Mouse (Mus musculus) neural tube, embryonic 14.5 days (tissue): ENCODE measurements around the gene Ffar4. TPM values are rescaled to one million over a fixed set of nuclear protein-coding genes. Genes with fewer than 3 reads are reported as not detected.

Experiments
- ATAC-seq: fragments of 200-750 bp; cut with Nextera tagmentation; 2 replicates; pipeline ENCODE4 v1.8.0; 2017; ENCODE audit warnings: low read depth, mild to moderate bottlenecking, moderate TSS enrichment, moderate library complexity
- H3K27ac ChIP-seq: fragments of 300-500 bp; sonication (generic); 2 replicates; pipeline ENCODE4 v1.5.1; 2014; ENCODE audit warnings: low read depth, mild to moderate bottlenecking, control low read depth, low read length, moderate library complexity, mixed read lengths
- H3K27me3 ChIP-seq: fragments of 300-500 bp; sonication (generic); 2 replicates; pipeline ENCODE4 v1.6.1; 2014; ENCODE audit warnings: low read length; ENCODE audit not compliant: control insufficient read depth, insufficient read depth
- H3K36me3 ChIP-seq: fragments of 300-500 bp; sonication (generic); 2 replicates; pipeline ENCODE4 v1.6.1; 2014; ENCODE audit warnings: low read length, mixed read lengths; ENCODE audit not compliant: control insufficient read depth, insufficient read depth
- H3K4me1 ChIP-seq: fragments of 300-500 bp; sonication (generic); 2 replicates; pipeline ENCODE4 v1.6.1; 2014; ENCODE audit warnings: low read length; ENCODE audit not compliant: control insufficient read depth, insufficient read depth
- H3K4me2 ChIP-seq: fragments of 300-500 bp; sonication (generic); 2 replicates; pipeline ENCODE4 v1.6.1; 2014; ENCODE audit warnings: mild to moderate bottlenecking, low read depth, low read length, control low read depth
- H3K4me3 ChIP-seq: fragments of 300-500 bp; sonication (generic); 2 replicates; pipeline ENCODE4 v1.5.1; 2014; ENCODE audit warnings: low read depth, low read length, control low read depth, mixed read lengths
- H3K9ac ChIP-seq: fragments of 300-500 bp; sonication (generic); replicated peaks from 2 replicates; pipeline ENCODE4 v1.6.1; 2014; ENCODE audit warnings: low read depth, mild to moderate bottlenecking, control low read depth, low read length, mixed read lengths
- H3K9me3 ChIP-seq: fragments of 300-500 bp; sonication (generic); 2 replicates; pipeline ENCODE4 v1.6.1; 2016; ENCODE audit warnings: low read length; ENCODE audit not compliant: control insufficient read depth
- WGBS: fragments of 180-500 bp; shearing (Covaris S2); extraction: QIAGEN DNeasy Blood & Tissue Kit; methylation state at CpG from one replicate; pipeline ENCODE4 v1.1.7; 2014; 5-methylcytosine and 5-hydroxymethylcytosine counted together
- polyA plus RNA-seq: library from polyadenylated mRNA; unstranded; fragments of >200 nt; fragmentation: Nextera tagmentation; extraction: Ambion mirVana; gene quantifications from 2 replicates; pipeline ENCODE4 v1.2.1, GENCODE M21; 2014

Gene Ffar4
- 0.43 TPM in 1 of 2 replicates, not detected in the other for polyA plus RNA-seq

GRCm38 (mm10) chr19:38096858-38097758 is at the start of gene Ffar4:
Gene Ffar4 (plus strand): TSS chr19:38097071.
- H3K36me3 ChIP-seq = no peaks in the 10 kb centered on the region
- no peak within 1 kb of the TSS for H3K27ac ChIP-seq
- H3K27me3 ChIP-seq = peaks cover 20% of the 10 kb centered on the region
- ATAC-seq = peak; percentile 49; the same call in 1 of the 2 replicates
- no peaks in the 10 kb centered on the region for H3K9me3 ChIP-seq
- no peak within 1 kb of the TSS for H3K9ac ChIP-seq
- peak within 1 kb of the TSS; percentile 55 for H3K4me2 ChIP-seq
- WGBS = under 1% methylated on average over 77 of the region's 77 CpGs
- H3K4me1 ChIP-seq = no peaks in the 10 kb centered on the region
- peak within 1 kb of the TSS; percentile 29 for H3K4me3 ChIP-seq

GRCm38 (mm10) chr19:38049686-38050085 is 47.2 kb upstream of the Ffar4 start:
- WGBS = 90% methylated on average over 1 of the region's 1 CpGs
- H3K27ac ChIP-seq = no peak overlapping the region
- no peak for ATAC-seq
- no peaks in the 10 kb centered on the region for H3K4me1 ChIP-seq
- H3K4me2 ChIP-seq = no peak overlapping the region
- no peak overlapping the region for H3K9ac ChIP-seq
- H3K9me3 ChIP-seq = no peaks in the 10 kb centered on the region
- H3K4me3 ChIP-seq = no peak overlapping the region
- no peaks in the 10 kb centered on the region for H3K36me3 ChIP-seq
- no peaks in the 10 kb centered on the region for H3K27me3 ChIP-seq

- peak overlapping the region; percentile 74 for H3K4me2 ChIP-seq
- H3K36me3 ChIP-seq = no peaks in the 10 kb centered on the region
- ATAC-seq = no peak
- H3K4me3 ChIP-seq = peak overlapping the region; percentile 41
- H3K9ac ChIP-seq = no peak overlapping the region; the same call in 1 of the 2 replicates
- no peaks in the 10 kb centered on the region for H3K27me3 ChIP-seq
- H3K9me3 ChIP-seq = no peaks in the 10 kb centered on the region
- WGBS = 36% methylated on average over 8 of the region's 8 CpGs
- 0 out of 2 replicates have a peak, but pooled peaks cover 5% of the 10 kb centered on the region for H3K4me1 ChIP-seq
- H3K27ac ChIP-seq = no peak overlapping the region
Observed at GRCm38 (mm10) chr19:38053227-38054041, 43.4 kb upstream of the Ffar4 start.

GRCm38 (mm10) chr19:38054149-38054719 is 42.6 kb upstream of the Ffar4 start:
- Histone ChIP-seq H3K27me3 (no peaks in the 10 kb centered on the region), H3K4me1 (0 out of 2 replicates have a peak, but pooled peaks cover 5% of the 10 kb centered on the region), H3K27ac (0 out of 2 replicates have a peak overlapping the region, but pooled peaks have one; percentile 40), H3K36me3 (no peaks in the 10 kb centered on the region), H3K4me3 (peak overlapping the region; percentile 41), H3K9ac (peak overlapping the region; percentile 37; the same call in 1 of the 2 replicates), H3K4me2 (peak overlapping the region; percentile 74), H3K9me3 (no peaks in the 10 kb centered on the region)
- peak; percentile 92; the same call in 1 of the 2 replicates for ATAC-seq
- under 1% methylated on average over 23 of the region's 23 CpGs for WGBS

GRCm38 (mm10) chr19:38054720-38055192 is 42.1 kb upstream of the Ffar4 start, which contains the start of gene Cep55:
Gene Cep55 (plus strand): TSS chr19:38055011.
- Histone ChIP-seq H3K27ac (0 out of 2 replicates have a peak within 1 kb of the TSS, but pooled peaks have one; percentile 40), H3K4me3 (peak within 1 kb of the TSS; percentile 64), H3K9me3 (no peaks in the 10 kb centered on the region), H3K4me2 (peak within 1 kb of the TSS; percentile 74), H3K4me1 (0 out of 2 replicates have a peak, but pooled peaks cover 5% of the 10 kb centered on the region), H3K27me3 (no peaks in the 10 kb centered on the region), H3K9ac (peak within 1 kb of the TSS; percentile 47; the same call in 1 of the 2 replicates), H3K36me3 (no peaks in the 10 kb centered on the region)
- under 1% methylated on average over 36 of the region's 36 CpGs for WGBS
- peak; percentile 96 for ATAC-seq

GRCm38 (mm10) chr19:38055798-38056197 is 41.1 kb upstream of the Ffar4 start:
- ATAC-seq = no peak
- H3K4me1 ChIP-seq = 0 out of 2 replicates have a peak, but pooled peaks cover 5% of the 10 kb centered on the region
- WGBS = 19% methylated on average over 6 of the region's 6 CpGs
- no peak overlapping the region for H3K4me3 ChIP-seq
- no peaks in the 10 kb centered on the region for H3K9me3 ChIP-seq
- H3K36me3 ChIP-seq = no peaks in the 10 kb centered on the region
- peak overlapping the region; percentile 74; the same call in 1 of the 2 replicates for H3K4me2 ChIP-seq
- H3K27me3 ChIP-seq = no peaks in the 10 kb centered on the region
- no peak overlapping the region for H3K27ac ChIP-seq
- no peak overlapping the region; the same call in 1 of the 2 replicates for H3K9ac ChIP-seq

GRCm38 (mm10) chr19:38056276-38056675 is 40.6 kb upstream of the Ffar4 start:
- no peak overlapping the region for H3K27ac ChIP-seq
- H3K4me3 ChIP-seq = no peak overlapping the region
- no peaks in the 10 kb centered on the region for H3K9me3 ChIP-seq
- no peaks in the 10 kb centered on the region for H3K27me3 ChIP-seq
- no peak for ATAC-seq
- H3K4me2 ChIP-seq = no peak overlapping the region
- no peaks in the 10 kb centered on the region for H3K36me3 ChIP-seq
- no peak overlapping the region; the same call in 1 of the 2 replicates for H3K9ac ChIP-seq
- WGBS = 47% methylated on average over 3 of the region's 3 CpGs
- 0 out of 2 replicates have a peak, but pooled peaks cover 5% of the 10 kb centered on the region for H3K4me1 ChIP-seq

- Histone ChIP-seq H3K36me3 (no peaks in the 10 kb centered on the region), H3K27ac (no peak overlapping the region), H3K27me3 (no peaks in the 10 kb centered on the region), H3K4me1 (0 out of 2 replicates have a peak, but pooled peaks cover 5% of the 10 kb centered on the region), H3K9ac (no peak overlapping the region), H3K4me2 (no peak overlapping the region), H3K4me3 (no peak overlapping the region), H3K9me3 (no peaks in the 10 kb centered on the region)
- no peak for ATAC-seq
- 90% methylated on average over 8 of the region's 8 CpGs for WGBS
Observed at GRCm38 (mm10) chr19:38056931-38057330, 39.9 kb upstream of the Ffar4 start.
